Mouse (Mus musculus) myocyte (in vitro differentiated cells): ENCODE results near the gene Alox5. TPM values are rescaled to one million over a fixed set of nuclear protein-coding genes. Genes with fewer than 3 reads are reported as not detected.

Source experiments
- H3K27me3 ChIP-seq: one replicate; pipeline ENCODE4 v1.6.1; 2011; ENCODE audit not compliant: control insufficient read depth, insufficient read depth, insufficient read length
- H3K36me3 ChIP-seq: one replicate; pipeline ENCODE4 v1.6.1; 2011; ENCODE audit not compliant: control insufficient read depth, insufficient read depth
- H3K4me2 ChIP-seq: one replicate; pipeline ENCODE4 v1.6.1; 2011; ENCODE audit warnings: low read depth, control low read depth
- H3K4me3 ChIP-seq: one replicate; pipeline ENCODE4 v1.5.1; 2011; ENCODE audit warnings: mild to moderate bottlenecking, control low read depth, moderate library complexity
- H3K79me2 ChIP-seq: one replicate; pipeline ENCODE4 v1.6.1; 2011; ENCODE audit not compliant: control insufficient read depth, insufficient read depth
- H3ac ChIP-seq: one replicate; pipeline ENCODE4 v1.6.1; 2011; ENCODE audit not compliant: control insufficient read depth, insufficient read length
- CEBPB ChIP-seq: IDR thresholded peaks from 2 replicates; pipeline ENCODE4 v1.6.1; 2011; ENCODE audit warnings: mild to moderate bottlenecking, moderate library complexity; ENCODE audit not compliant: poor library complexity, insufficient read depth, severe bottlenecking
- E2F4 ChIP-seq: IDR thresholded peaks from one replicate; pipeline ENCODE4 v1.6.1; 2011; ENCODE audit warnings: mild to moderate bottlenecking, control low read depth, moderate library complexity; ENCODE audit not compliant: insufficient read depth
- MAX ChIP-seq: IDR thresholded peaks from one replicate; pipeline ENCODE4 v1.6.1; 2011; ENCODE audit warnings: low read depth, mild to moderate bottlenecking, control low read depth
- MYOD1 ChIP-seq, 3 experiments: IDR thresholded peaks; one replicate each; pipeline ENCODE4 v1.6.1; 2011; ENCODE audit warnings: control low read depth in 2 of 3, low read depth in 2 of 3, mild to moderate bottlenecking in 2 of 3, moderate library complexity in 1 of 3; ENCODE audit not compliant: insufficient read length in 2 of 3, control insufficient read depth in 1 of 3
- MYOG ChIP-seq, 3 experiments: IDR thresholded peaks; one replicate each; pipeline ENCODE4 v1.6.1; 2011; ENCODE audit warnings: control low read depth in 2 of 3, low read depth in 2 of 3, mild to moderate bottlenecking in 2 of 3; ENCODE audit not compliant: insufficient read length in 2 of 3, control insufficient read depth in 1 of 3, insufficient read depth in 1 of 3
- POLR2A ChIP-seq: IDR thresholded peaks from one replicate; pipeline ENCODE4 v1.6.1; 2011; ENCODE audit warnings: low read depth, mild to moderate bottlenecking, control low read depth, moderate library complexity; ENCODE audit not compliant: insufficient read length
- POLR2AphosphoS2 ChIP-seq: IDR thresholded peaks from one replicate; pipeline ENCODE4 v1.6.1; 2011; ENCODE audit warnings: low read depth, control low read depth; ENCODE audit not compliant: insufficient read length
- REST ChIP-seq: IDR thresholded peaks from one replicate; pipeline ENCODE4 v1.6.1; 2011; ENCODE audit warnings: mild to moderate bottlenecking, control low read depth, moderate library complexity; ENCODE audit not compliant: insufficient read depth, insufficient read length
- SRF ChIP-seq: IDR thresholded peaks from one replicate; pipeline ENCODE4 v1.6.1; 2011; ENCODE audit warnings: low read depth; ENCODE audit not compliant: control insufficient read depth, insufficient read length
- TCF12 ChIP-seq: IDR thresholded peaks from one replicate; pipeline ENCODE4 v1.6.1; 2011; ENCODE audit warnings: mild to moderate bottlenecking, control low read depth; ENCODE audit not compliant: poor library complexity, insufficient read depth, severe bottlenecking
- TCF3 ChIP-seq: IDR thresholded peaks from one replicate; pipeline ENCODE4 v1.6.1; 2011; ENCODE audit warnings: low read depth, control low read depth; ENCODE audit not compliant: insufficient read length
- USF1 ChIP-seq: IDR thresholded peaks from one replicate; pipeline ENCODE4 v1.6.1; 2011; ENCODE audit warnings: low read depth, mild to moderate bottlenecking, control low read depth, moderate library complexity
- polyA plus RNA-seq: library from polyadenylated mRNA; unstranded; fragments of >200 nt; fragmentation: generic; extraction: Trizol; gene quantifications from one replicate; pipeline ENCODE4 v1.2.1, GENCODE M21; 2012; ENCODE audit warnings: missing spikeins

Alox5 gene
- polyA plus RNA-seq, 1 experiment: 21.7 TPM

GRCm38 (mm10) chr6:116385194-116386044 lies 75.6 kb downstream of the Alox5 start:
- no peak overlapping the region for H3ac ChIP-seq
- TF ChIP-seq POLR2AphosphoS2: no peak
- TF ChIP-seq MYOD1 (IDR thresholded peaks at IDR 0.05; ENCODE audit: control insufficient read depth in 1 of 3, insufficient read length in 2 of 3, low read depth in 2 of 3): peak in 2 of 3 experiments; percentile 56 to 58
- H3K79me2 ChIP-seq: peaks cover 24% of the 10 kb centered on the region
- no peaks in the 10 kb centered on the region for H3K36me3 ChIP-seq
- H3K4me2 ChIP-seq: no peak overlapping the region
- no peak overlapping the region for H3K4me3 ChIP-seq
- H3K27me3 ChIP-seq: no peaks in the 10 kb centered on the region

- no peak overlapping the region for H3K4me2 ChIP-seq
- no peak overlapping the region for H3K4me3 ChIP-seq
- no peak overlapping the region for H3ac ChIP-seq
- H3K27me3 ChIP-seq: no peaks in the 10 kb centered on the region
- TF ChIP-seq POLR2A (no peak), USF1 (no peak), POLR2AphosphoS2 (no peak), CEBPB (no peak), REST (no peak), MYOG (IDR thresholded peaks at IDR 0.05; ENCODE audit: control insufficient read depth in 1 of 3, insufficient read depth in 1 of 3, insufficient read length in 2 of 3, low read depth in 2 of 3) (no peak), TCF3 (no peak), MAX (no peak), TCF12 (no peak), SRF (no peak)
- no peaks in the 10 kb centered on the region for H3K36me3 ChIP-seq
- H3K79me2 ChIP-seq: peaks cover 27% of the 10 kb centered on the region
Observed at GRCm38 (mm10) chr6:116383582-116383981, 77.4 kb downstream of the Alox5 start.

GRCm38 (mm10) chr6:116381605-116382004 lies 79.4 kb downstream of the Alox5 start:
- Histone ChIP-seq H3K4me3 (no peak overlapping the region), H3K4me2 (no peak overlapping the region), H3K27me3 (no peaks in the 10 kb centered on the region), H3ac (no peak overlapping the region), H3K79me2 (peaks cover 22% of the 10 kb centered on the region), H3K36me3 (no peaks in the 10 kb centered on the region)
- TF ChIP-seq SRF (no peak), POLR2A (no peak), USF1 (no peak), REST (no peak), MYOD1 (IDR thresholded peaks at IDR 0.05; ENCODE audit: control insufficient read depth in 1 of 3, insufficient read length in 2 of 3, low read depth in 2 of 3) (no peak), CEBPB (no peak), TCF12 (no peak), MAX (no peak), E2F4 (no peak), MYOG (IDR thresholded peaks at IDR 0.05; ENCODE audit: control insufficient read depth in 1 of 3, insufficient read depth in 1 of 3, insufficient read length in 2 of 3, low read depth in 2 of 3) (no peak), TCF3 (no peak), POLR2AphosphoS2 (no peak)

GRCm38 (mm10) chr6:116380157-116380556 lies 80.8 kb downstream of the Alox5 start:
- H3ac ChIP-seq: no peak overlapping the region
- peaks cover 17% of the 10 kb centered on the region for H3K79me2 ChIP-seq
- H3K36me3 ChIP-seq: no peaks in the 10 kb centered on the region
- H3K27me3 ChIP-seq: no peaks in the 10 kb centered on the region
- H3K4me3 ChIP-seq: no peak overlapping the region
- TF ChIP-seq MYOD1 (IDR thresholded peaks at IDR 0.05; ENCODE audit: control insufficient read depth in 1 of 3, insufficient read length in 2 of 3, low read depth in 2 of 3) (no peak), MYOG (IDR thresholded peaks at IDR 0.05; ENCODE audit: control insufficient read depth in 1 of 3, insufficient read depth in 1 of 3, insufficient read length in 2 of 3, low read depth in 2 of 3) (no peak), CEBPB (no peak), TCF3 (no peak), POLR2A (no peak), SRF (no peak), E2F4 (no peak), MAX (no peak), REST (no peak)
- no peak overlapping the region for H3K4me2 ChIP-seq

- Histone ChIP-seq H3K4me2 (no peak overlapping the region), H3K27me3 (no peaks in the 10 kb centered on the region), H3K36me3 (no peaks in the 10 kb centered on the region), H3K79me2 (peaks cover 17% of the 10 kb centered on the region), H3ac (no peak overlapping the region), H3K4me3 (no peak overlapping the region)
- no peak for TF ChIP-seq TCF12
- TF ChIP-seq POLR2AphosphoS2: no peak
- no peak for TF ChIP-seq E2F4
- no peak for TF ChIP-seq MYOG (IDR thresholded peaks at IDR 0.05; ENCODE audit: control insufficient read depth in 1 of 3, insufficient read depth in 1 of 3, insufficient read length in 2 of 3, low read depth in 2 of 3)
- no peak for TF ChIP-seq MYOD1 (IDR thresholded peaks at IDR 0.05; ENCODE audit: control insufficient read depth in 1 of 3, insufficient read length in 2 of 3, low read depth in 2 of 3)
- TF ChIP-seq MAX: no peak
- TF ChIP-seq TCF3: no peak
- TF ChIP-seq SRF: no peak
Observed at GRCm38 (mm10) chr6:116378892-116379291, 82.1 kb downstream of the Alox5 start.
